Mouse (Mus musculus) G1E (cell line): ENCODE results near the gene Kcnk1.

Experiments
- CTCF ChIP-seq: IDR thresholded peaks from 2 replicates; pipeline ENCODE4 v1.5.1; 2012; ENCODE audit warnings: low read depth, low read length, inconsistent platforms, mixed read lengths
- GATA1 ChIP-seq: IDR thresholded peaks from 2 replicates; pipeline ENCODE4 v1.6.1; 2012; ENCODE audit warnings: borderline replicate concordance, low read length, inconsistent platforms, mixed read lengths
- POLR2AphosphoS5 ChIP-seq: IDR thresholded peaks from 2 replicates; pipeline ENCODE4 v1.6.1; 2012; ENCODE audit warnings: low read depth, low read length, inconsistent platforms; ENCODE audit not compliant: insufficient replicate concordance
- TAL1 ChIP-seq: conservative IDR thresholded peaks from 2 replicates; pipeline ENCODE4 v1.6.1; 2012; ENCODE audit warnings: low read depth, low read length, inconsistent platforms, mixed read lengths

DNA sequence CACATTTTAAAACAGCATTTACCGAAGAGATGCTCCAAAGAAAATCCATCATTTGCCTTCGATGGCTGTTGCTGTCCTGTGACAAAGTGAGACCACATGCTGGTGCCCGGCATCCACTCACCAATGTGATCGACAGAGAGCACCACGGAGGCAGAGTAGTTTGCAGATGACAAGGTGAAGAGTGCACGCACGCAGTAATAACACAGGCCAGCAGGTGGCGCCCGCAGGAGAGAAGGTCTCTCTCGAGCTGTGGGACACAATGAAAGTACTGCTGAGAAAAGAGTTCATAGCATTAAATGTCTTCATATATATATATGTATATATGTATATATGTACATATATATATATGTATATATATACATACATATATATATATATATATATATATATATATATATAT lies 80.4 kb downstream of the Kcnk1 start:
- TF ChIP-seq CTCF, result no peak
- no peak for TF ChIP-seq GATA1
- no peak for TF ChIP-seq POLR2AphosphoS5
- TF ChIP-seq TAL1, result no peak
